Mouse (Mus musculus): ENCODE data around the gene H2-Eb2. TPM values are rescaled to one million over a fixed set of nuclear protein-coding genes. Genes with fewer than 3 reads are reported as not detected.

The H2-Eb2 gene
- polyA plus RNA-seq, 1 experiment from 2014 or later = not detected

Other genes with a start within 250 kb of the H2-Eb2 start
- 0.39 and 0.64 TPM in 2 replicates for gene H2-Oa, start 233.3 kb upstream of the H2-Eb2 start, polyA plus RNA-seq (2015; fragmentation: Nextera tagmentation; extraction: Ambion mirVana)
- 14.8 and 15.9 TPM in 2 replicates for gene H2-DMa, start 206.1 kb upstream of the H2-Eb2 start, polyA plus RNA-seq (2015; fragmentation: Nextera tagmentation; extraction: Ambion mirVana)
- gene Brd2, start 203.0 kb upstream of the H2-Eb2 start, polyA plus RNA-seq (2015; fragmentation: Nextera tagmentation; extraction: Ambion mirVana) = 135 and 140 TPM in 2 replicates
- 22.6 and 25.3 TPM in 2 replicates for gene H2-DMb2, start 182.4 kb upstream of the H2-Eb2 start, polyA plus RNA-seq (2015; fragmentation: Nextera tagmentation; extraction: Ambion mirVana)
- gene H2-DMb1, start 172.6 kb upstream of the H2-Eb2 start, polyA plus RNA-seq (2015; fragmentation: Nextera tagmentation; extraction: Ambion mirVana) = 4.9 and 6.0 TPM in 2 replicates
- gene Tap1, start 138.1 kb upstream of the H2-Eb2 start, polyA plus RNA-seq (2015; fragmentation: Nextera tagmentation; extraction: Ambion mirVana) = 3.5 and 3.8 TPM in 2 replicates
- gene Psmb9, start 137.9 kb upstream of the H2-Eb2 start, polyA plus RNA-seq (2015; fragmentation: Nextera tagmentation; extraction: Ambion mirVana) = 3.0 and 3.2 TPM in 2 replicates
- gene Psmb8, start 127.9 kb upstream of the H2-Eb2 start, polyA plus RNA-seq (2015; fragmentation: Nextera tagmentation; extraction: Ambion mirVana) = 6.0 and 7.1 TPM in 2 replicates
- gene Tap2, start 122.1 kb upstream of the H2-Eb2 start, polyA plus RNA-seq (2015; fragmentation: Nextera tagmentation; extraction: Ambion mirVana) = 3.5 and 4.1 TPM in 2 replicates
- 0.13 TPM in 1 of 2 replicates, not detected in the other for gene H2-Ob, start 86.8 kb upstream of the H2-Eb2 start, polyA plus RNA-seq (2015; fragmentation: Nextera tagmentation; extraction: Ambion mirVana)
- 23.3 and 27.5 TPM in 2 replicates for gene H2-Ab1, start 68.0 kb upstream of the H2-Eb2 start, polyA plus RNA-seq (2015; fragmentation: Nextera tagmentation; extraction: Ambion mirVana)
- 2.1 and 2.3 TPM in 2 replicates for gene H2-Aa, start 37.8 kb upstream of the H2-Eb2 start, polyA plus RNA-seq (2015; fragmentation: Nextera tagmentation; extraction: Ambion mirVana)
- gene H2-Eb1, start 19.8 kb upstream of the H2-Eb2 start, polyA plus RNA-seq (2015; fragmentation: Nextera tagmentation; extraction: Ambion mirVana) = 6.2 and 6.9 TPM in 2 replicates
- gene Btnl2, start 29.2 kb downstream of the H2-Eb2 start, polyA plus RNA-seq (2015; fragmentation: Nextera tagmentation; extraction: Ambion mirVana) = 0.08 and 0.16 TPM in 2 replicates
- gene Btnl1, start 51.5 kb downstream of the H2-Eb2 start, polyA plus RNA-seq (2015; fragmentation: Nextera tagmentation; extraction: Ambion mirVana) = not detected in 2 replicates
- 0.32 and 0.77 TPM in 2 replicates for gene BC051142, start 73.2 kb downstream of the H2-Eb2 start, polyA plus RNA-seq (2015; fragmentation: Nextera tagmentation; extraction: Ambion mirVana)
- 0.09 TPM in 1 of 2 replicates, not detected in the other for gene Btnl4, start 151.7 kb downstream of the H2-Eb2 start, polyA plus RNA-seq (2015; fragmentation: Nextera tagmentation; extraction: Ambion mirVana)
- gene Btnl6, start 191.7 kb downstream of the H2-Eb2 start, polyA plus RNA-seq (2015; fragmentation: Nextera tagmentation; extraction: Ambion mirVana) = not detected in 2 replicates
- gene Notch4, start 238.6 kb downstream of the H2-Eb2 start, polyA plus RNA-seq (2015; fragmentation: Nextera tagmentation; extraction: Ambion mirVana) = 8.7 and 11.8 TPM in 2 replicates

All from kidney, embryonic 15.5 days (tissue).